Mouse (Mus musculus): ENCODE results near the gene Itprip. TPM values are rescaled to one million over a fixed set of nuclear protein-coding genes. Genes with fewer than 3 reads are reported as not detected.

Gene Itprip
- total and polyA plus RNA-seq, 3 experiments, result 8.5 to 11.7 (median 8.6) TPM

GRCm38 (mm10) chr19:47913344-47913743, 5.8 kb downstream of the Itprip start:
- TF ChIP-seq POLR2A (IDR thresholded peaks at IDR 0.05; ENCODE audit: insufficient read depth, low read depth, low read length), result no peak
- TF ChIP-seq EP300 (IDR thresholded peaks at IDR 0.05; ENCODE audit: insufficient read depth, low read depth, low read length), result no peak
- no peak for TF ChIP-seq CTCF (IDR thresholded peaks at IDR 0.05)
- Histone ChIP-seq H3K36me3 (ENCODE audit: control insufficient read depth, insufficient read depth, low read length) (no peaks in the 10 kb centered on the region), H3K9ac (ENCODE audit: low read depth, low read length) (no peak overlapping the region), H3K4me3 (no peak overlapping the region), H3K27me3 (ENCODE audit: control insufficient read depth, insufficient read depth, low read length) (no peaks in the 10 kb centered on the region), H3K79me2 (replicated peaks; ENCODE audit: control insufficient read depth, insufficient read depth, low read length) (no peaks in the 10 kb centered on the region), H3K27ac (no peak overlapping the region), H3K4me1 (ENCODE audit: control insufficient read depth, insufficient read depth, low read length) (peaks cover 13% of the 10 kb centered on the region)
- intact Hi-C loops (cut with DNase I), result no loop called here
- DNase-seq, result no peak
- 95% methylated on average over 7 of the region's 7 CpGs for WGBS

GRCm38 (mm10) chr19:47910751-47911150, 8.3 kb downstream of the Itprip start:
- Histone ChIP-seq H3K36me3 (ENCODE audit: control insufficient read depth, insufficient read depth, low read length) (no peaks in the 10 kb centered on the region), H3K27me3 (ENCODE audit: control insufficient read depth, insufficient read depth, low read length) (no peaks in the 10 kb centered on the region), H3K4me3 (no peak overlapping the region), H3K9ac (ENCODE audit: low read depth, low read length) (no peak overlapping the region), H3K79me2 (replicated peaks; ENCODE audit: control insufficient read depth, insufficient read depth, low read length) (no peaks in the 10 kb centered on the region), H3K4me1 (ENCODE audit: control insufficient read depth, insufficient read depth, low read length) (peaks cover 9% of the 10 kb centered on the region), H3K27ac (no peak overlapping the region)
- intact Hi-C loops (cut with DNase I), result no loop called here
- TF ChIP-seq CTCF (IDR thresholded peaks at IDR 0.05) (no peak), POLR2A (IDR thresholded peaks at IDR 0.05; ENCODE audit: insufficient read depth, low read depth, low read length) (no peak), EP300 (IDR thresholded peaks at IDR 0.05; ENCODE audit: insufficient read depth, low read depth, low read length) (no peak)
- no peak for DNase-seq
- 65% methylated on average over 4 of the region's 4 CpGs for WGBS

GRCm38 (mm10) chr19:47910117-47910618, 8.9 kb downstream of the Itprip start:
- DNase-seq, result no peak
- peaks cover 9% of the 10 kb centered on the region for H3K4me1 ChIP-seq (ENCODE audit: control insufficient read depth, insufficient read depth, low read length)
- 50% methylated on average over 4 of the region's 4 CpGs for WGBS
- no peak overlapping the region for H3K9ac ChIP-seq (ENCODE audit: low read depth, low read length)
- TF ChIP-seq POLR2A (IDR thresholded peaks at IDR 0.05; ENCODE audit: insufficient read depth, low read depth, low read length) (no peak), CTCF (IDR thresholded peaks at IDR 0.05) (no peak)
- no peaks in the 10 kb centered on the region for H3K36me3 ChIP-seq (ENCODE audit: control insufficient read depth, insufficient read depth, low read length)
- no peaks in the 10 kb centered on the region for H3K27me3 ChIP-seq (ENCODE audit: control insufficient read depth, insufficient read depth, low read length)
- intact Hi-C loops (cut with DNase I), result no loop called here
- H3K79me2 ChIP-seq (replicated peaks; ENCODE audit: control insufficient read depth, insufficient read depth, low read length), result no peaks in the 10 kb centered on the region
- no peak overlapping the region for H3K27ac ChIP-seq
- H3K4me3 ChIP-seq, result no peak overlapping the region

DNA sequence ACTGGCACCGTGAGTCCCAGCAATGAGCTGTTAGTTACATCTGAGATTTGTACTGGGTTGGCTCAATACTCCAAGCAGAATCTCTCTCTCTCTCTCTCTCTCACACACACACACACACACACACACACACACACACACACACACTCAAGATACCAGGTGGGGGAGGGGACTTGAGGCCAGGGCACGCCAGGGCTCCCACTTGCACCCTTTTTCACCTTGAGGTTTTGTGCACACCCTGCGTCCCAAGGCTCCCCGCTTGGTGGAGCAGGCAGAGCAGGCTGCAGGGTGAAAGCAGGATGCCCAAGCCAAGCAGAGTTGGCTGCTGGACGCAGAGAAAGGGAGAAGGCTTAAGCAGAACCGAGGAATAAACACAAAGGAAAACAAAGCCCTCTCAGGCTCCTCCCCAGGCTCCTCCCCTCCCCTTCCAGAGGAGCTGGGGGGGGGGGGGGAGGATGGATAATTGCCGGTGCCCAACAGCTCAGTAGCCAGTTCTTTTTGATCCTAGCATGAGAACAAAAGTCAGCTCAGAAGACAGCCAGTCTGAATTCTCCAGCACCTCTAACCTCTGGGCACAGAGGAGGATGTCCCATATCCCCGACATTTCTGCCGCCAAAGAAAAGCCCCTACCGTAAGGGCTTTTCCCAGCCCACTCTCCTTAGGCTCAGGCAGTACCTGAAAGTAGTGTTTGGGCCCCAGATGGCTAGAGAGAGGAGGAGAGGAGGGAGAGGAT, 9.5 kb downstream of the Itprip start:
- 17% methylated on average over 10 of the region's 10 CpGs for WGBS
- 0 out of 2 replicates have a peak, but pooled peaks have one; percentile 10 for TF ChIP-seq CTCF (IDR thresholded peaks at IDR 0.05)
- TF ChIP-seq POLR2A (IDR thresholded peaks at IDR 0.05; ENCODE audit: insufficient read depth, low read depth, low read length), result no peak
- TF ChIP-seq EP300 (IDR thresholded peaks at IDR 0.05; ENCODE audit: insufficient read depth, low read depth, low read length), result 0 out of 2 replicates have a peak, but pooled peaks have one; percentile 17
- Histone ChIP-seq H3K79me2 (replicated peaks; ENCODE audit: control insufficient read depth, insufficient read depth, low read length) (no peaks in the 10 kb centered on the region), H3K9ac (ENCODE audit: low read depth, low read length) (peak overlapping the region; percentile 47), H3K4me3 (no peak overlapping the region), H3K27ac (no peak overlapping the region; the same call in 1 of the 2 replicates), H3K4me1 (ENCODE audit: control insufficient read depth, insufficient read depth, low read length) (peaks cover 9% of the 10 kb centered on the region), H3K27me3 (ENCODE audit: control insufficient read depth, insufficient read depth, low read length) (no peaks in the 10 kb centered on the region), H3K36me3 (ENCODE audit: control insufficient read depth, insufficient read depth, low read length) (no peaks in the 10 kb centered on the region)
- intact Hi-C loops (cut with DNase I), result no loop called here
- peak; percentile 37 to 51 for DNase-seq

GRCm38 (mm10) chr19:47908961-47909371, 10.1 kb downstream of the Itprip start:
- Histone ChIP-seq H3K27me3 (ENCODE audit: control insufficient read depth, insufficient read depth, low read length) (no peaks in the 10 kb centered on the region), H3K4me1 (ENCODE audit: control insufficient read depth, insufficient read depth, low read length) (peaks cover 9% of the 10 kb centered on the region), H3K27ac (no peak overlapping the region), H3K79me2 (replicated peaks; ENCODE audit: control insufficient read depth, insufficient read depth, low read length) (no peaks in the 10 kb centered on the region), H3K36me3 (ENCODE audit: control insufficient read depth, insufficient read depth, low read length) (no peaks in the 10 kb centered on the region), H3K4me3 (no peak overlapping the region), H3K9ac (ENCODE audit: low read depth, low read length) (no peak overlapping the region)
- WGBS, result 65% methylated on average over 6 of the region's 6 CpGs
- TF ChIP-seq EP300 (IDR thresholded peaks at IDR 0.05; ENCODE audit: insufficient read depth, low read depth, low read length) (no peak), CTCF (IDR thresholded peaks at IDR 0.05) (no peak)
- intact Hi-C loops (cut with DNase I), result no loop called here
- no peak for DNase-seq

DNA sequence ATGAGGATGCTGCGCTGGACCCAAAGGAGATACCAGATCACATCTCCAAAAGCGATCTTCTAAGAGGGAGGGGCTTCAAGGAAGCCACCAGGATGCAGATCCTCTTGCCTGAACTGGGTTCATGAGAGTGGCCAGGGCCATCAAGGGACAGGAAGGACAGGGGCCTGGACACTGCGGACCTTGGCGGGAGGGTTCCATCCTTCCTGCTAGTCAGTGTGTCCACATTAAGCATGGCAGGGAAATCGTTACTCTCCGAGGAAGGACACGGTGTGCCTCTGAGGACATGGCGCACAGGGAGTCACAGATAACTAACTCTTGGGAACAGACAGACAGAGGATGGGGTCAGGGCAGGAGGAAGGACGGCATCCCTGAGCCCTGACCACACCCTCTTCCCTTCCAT, 11.5 kb downstream of the Itprip start:
- intact Hi-C loops (cut with DNase I), result no loop called here
- WGBS, result 66% methylated on average over 9 of the region's 9 CpGs
- TF ChIP-seq CTCF (IDR thresholded peaks at IDR 0.05), result no peak
- no peak overlapping the region for H3K9ac ChIP-seq (ENCODE audit: low read depth, low read length)
- H3K36me3 ChIP-seq (ENCODE audit: control insufficient read depth, insufficient read depth, low read length), result no peaks in the 10 kb centered on the region
- H3K27me3 ChIP-seq (ENCODE audit: control insufficient read depth, insufficient read depth, low read length), result no peaks in the 10 kb centered on the region
- no peaks in the 10 kb centered on the region for H3K79me2 ChIP-seq (replicated peaks; ENCODE audit: control insufficient read depth, insufficient read depth, low read length)
- no peak for DNase-seq
- H3K4me3 ChIP-seq, result no peak overlapping the region
- H3K4me1 ChIP-seq (ENCODE audit: control insufficient read depth, insufficient read depth, low read length), result peaks cover 17% of the 10 kb centered on the region
- H3K27ac ChIP-seq, result no peak overlapping the region

Measured in heart, adult 2 months (tissue).